ENCODE assay signal across 8 mouse cellular contexts in genomic region chr7:133775796-133776625, GRCm38 (mm10). TPM values are rescaled to one million over a fixed set of nuclear protein-coding genes. Genes with fewer than 3 reads are reported as not detected.
A peak's percentile ranks its signal among the peaks of the same experiment; 100 is the strongest.
DNase-seq lines count a peak whose midpoint lies in the region; ATAC-seq lines count a peak whose summit lies in the region.

No protein-coding gene starts in this region.

- ATAC-seq in neural tube, embryonic 11.5 days (ENCODE audit: insufficient read depth, low FRiP score, low TSS enrichment), result peak; percentile 24
- peak; percentile 41 for ATAC-seq in erythroid progenitor cell, adult 5-6 weeks (replicated peaks; ENCODE audit: low FRiP score, poor library complexity, severe bottlenecking)
- peak; percentile 71 for ATAC-seq in limb, embryonic 15.5 days (ENCODE audit: insufficient number of reproducible peaks, low FRiP score, low TSS enrichment, low read depth)
- ATAC-seq in monocyte, adult 5-6 weeks (replicated peaks; ENCODE audit: insufficient number of reproducible peaks, low FRiP score, low TSS enrichment, poor library complexity, severe bottlenecking), result peak; percentile 21; the same call in 1 of the 2 replicates

- H3K27me3 ChIP-seq in neural tube, embryonic 11.5 days (ENCODE audit: control insufficient read depth, insufficient read depth, low read length), result no peaks in the 10 kb centered on the region
- H3K27me3 ChIP-seq in hindbrain, embryonic 10.5 days (ENCODE audit: insufficient read depth, poor library complexity, severe bottlenecking), result peaks cover 6% of the 10 kb centered on the region; the same call in 1 of the 2 replicates
- peaks cover 19% of the 10 kb centered on the region; the same call in 1 of the 2 replicates for H3K27me3 ChIP-seq in limb, embryonic 15.5 days

- no peaks in the 10 kb centered on the region for H3K9me3 ChIP-seq in neural tube, embryonic 11.5 days (ENCODE audit: control insufficient read depth, low read length)
- H3K9me3 ChIP-seq in hindbrain, embryonic 10.5 days, result no peaks in the 10 kb centered on the region
- no peaks in the 10 kb centered on the region for H3K9me3 ChIP-seq in limb, embryonic 15.5 days

- DNase-seq in neural tube, embryonic 11.5 days (ENCODE audit: low spot score), result peak; percentile 42
- no peak for DNase-seq in neural tube, embryonic 10.5 days (ENCODE audit: extremely low spot score, low spot score)
- peak; percentile 2 for DNase-seq in T-cell, adult 2 months (ENCODE audit: low spot score)
- no peak for DNase-seq in hindbrain, embryonic 10.5 days (ENCODE audit: low spot score)
- no peak for DNase-seq in thymus, postnatal 36 days

- H3K27ac ChIP-seq in neural tube, embryonic 11.5 days (ENCODE audit: low read depth, low read length), result no peak overlapping the region
- peak overlapping the region; percentile 88 for H3K27ac ChIP-seq in hindbrain, embryonic 10.5 days
- H3K27ac ChIP-seq in limb, embryonic 15.5 days, result no peak overlapping the region

- H3K36me3 ChIP-seq in neural tube, embryonic 11.5 days (ENCODE audit: control insufficient read depth, insufficient read depth, low read length), result no peaks in the 10 kb centered on the region
- no peaks in the 10 kb centered on the region for H3K36me3 ChIP-seq in hindbrain, embryonic 10.5 days
- no peaks in the 10 kb centered on the region for H3K36me3 ChIP-seq in limb, embryonic 15.5 days

- WGBS in neural tube, embryonic 11.5 days, result 2% methylated on average over 38 of the region's 38 CpGs
- WGBS in hindbrain, embryonic 10.5 days, result 3% methylated on average over 38 of the region's 38 CpGs
- 4% methylated on average over 38 of the region's 38 CpGs for WGBS in limb, embryonic 15.5 days

- H3K4me1 ChIP-seq in neural tube, embryonic 11.5 days (ENCODE audit: control insufficient read depth, insufficient read depth, low read length), result peaks cover 8% of the 10 kb centered on the region; the same call in 1 of the 2 replicates
- H3K4me1 ChIP-seq in hindbrain, embryonic 10.5 days (replicated peaks), result peaks cover 20% of the 10 kb centered on the region
- H3K4me1 ChIP-seq in limb, embryonic 15.5 days, result peaks cover 11% of the 10 kb centered on the region

- peak overlapping the region; percentile 67 for H3K4me3 ChIP-seq in neural tube, embryonic 11.5 days (ENCODE audit: low read depth, low read length)
- H3K4me3 ChIP-seq in hindbrain, embryonic 10.5 days, result peak overlapping the region; percentile 80
- peak overlapping the region; percentile 80 for H3K4me3 ChIP-seq in limb, embryonic 15.5 days

- H3K4me2 ChIP-seq in neural tube, embryonic 11.5 days (ENCODE audit: low read depth), result peak overlapping the region; percentile 84
- H3K4me2 ChIP-seq in limb, embryonic 15.5 days, result peak overlapping the region; percentile 87

- H3K9ac ChIP-seq in neural tube, embryonic 11.5 days (ENCODE audit: low read length), result peak overlapping the region; percentile 79
- H3K9ac ChIP-seq in limb, embryonic 15.5 days, result peak overlapping the region; percentile 64

RNA-seq across cellular contexts. Expression of gene Fank1, which starts 0.7 kb away (rescaled TPM):
- 0.70 and 1.2 TPM in 2 replicates for polyA plus RNA-seq in neural tube, embryonic 11.5 days (2014; fragmentation: Nextera tagmentation; extraction: Ambion mirVana)
- not detected in 2 replicates for total RNA-seq in erythroid progenitor cell, adult 5-6 weeks (2015; ENCODE audit: low replicate concordance)
- not detected in 2 replicates for total RNA-seq in erythroid progenitor cell, adult 5-6 weeks (2017; ENCODE audit: low replicate concordance)
- 1.4 and 3.0 TPM in 2 replicates for polyA plus RNA-seq in hindbrain, embryonic 10.5 days (2016; fragmentation: Nextera tagmentation; extraction: Ambion mirVana)
- polyA plus RNA-seq in limb, embryonic 15.5 days (2015; fragmentation: Nextera tagmentation; extraction: Ambion mirVana), result 0.15 TPM in 1 of 2 replicates, not detected in the other
- 0.39 TPM in 1 of 3 replicates, not detected in the others for total RNA-seq in monocyte, adult 5-6 weeks (2017)

RNA-seq across cellular contexts. Expression of gene Dhx32, which starts 6.5 kb away (rescaled TPM):
- polyA plus RNA-seq in neural tube, embryonic 11.5 days (2014; fragmentation: Nextera tagmentation; extraction: Ambion mirVana), result 47.5 and 52.7 TPM in 2 replicates
- 3.2 and 3.4 TPM in 2 replicates for total RNA-seq in erythroid progenitor cell, adult 5-6 weeks (2015; ENCODE audit: low replicate concordance)
- 4.8 and 23.4 TPM in 2 replicates for total RNA-seq in erythroid progenitor cell, adult 5-6 weeks (2017; ENCODE audit: low replicate concordance)
- 51.0 and 51.1 TPM in 2 replicates for polyA plus RNA-seq in hindbrain, embryonic 10.5 days (2016; fragmentation: Nextera tagmentation; extraction: Ambion mirVana)
- 24.8 and 29.3 TPM in 2 replicates for polyA plus RNA-seq in limb, embryonic 15.5 days (2015; fragmentation: Nextera tagmentation; extraction: Ambion mirVana)
- 7.1 to 18.2 TPM (median 16.3 TPM) in 3 replicates for total RNA-seq in monocyte, adult 5-6 weeks (2017)

Comparison
In these comparisons a context has a peak if more than half of its experiments do, and no peak if none do; other contexts are left out.
1. DNase-seq: peak in neural tube, embryonic 11.5 days (single experiment) and T-cell, adult 2 months (single experiment); none in neural tube, embryonic 10.5 days (single experiment), hindbrain, embryonic 10.5 days (single experiment) and thymus, postnatal 36 days (0 of 2).
2. ATAC-seq: peak in every context shown above with its lines; median percentile 71 in limb, embryonic 15.5 days; 41 in erythroid progenitor cell, adult 5-6 weeks; 24 in neural tube, embryonic 11.5 days; 21 in monocyte, adult 5-6 weeks.
3. Peak in every context shown above with its lines, with median percentiles within 50 percentile points of each other: H3K4me3 ChIP-seq.